Mouse (Mus musculus): ENCODE measurements around the gene Aars. TPM values are rescaled to one million over a fixed set of nuclear protein-coding genes. Genes with fewer than 3 reads are reported as not detected.
"Not testable (repeated sequence)": the region's sequence is repeated elsewhere in the genome, so short reads cannot be mapped to it uniquely, and the experiment has no call there.

Aars gene
- total RNA-seq, 2 experiments from 2014 or later, result 96.8 to 107 TPM

DNA sequence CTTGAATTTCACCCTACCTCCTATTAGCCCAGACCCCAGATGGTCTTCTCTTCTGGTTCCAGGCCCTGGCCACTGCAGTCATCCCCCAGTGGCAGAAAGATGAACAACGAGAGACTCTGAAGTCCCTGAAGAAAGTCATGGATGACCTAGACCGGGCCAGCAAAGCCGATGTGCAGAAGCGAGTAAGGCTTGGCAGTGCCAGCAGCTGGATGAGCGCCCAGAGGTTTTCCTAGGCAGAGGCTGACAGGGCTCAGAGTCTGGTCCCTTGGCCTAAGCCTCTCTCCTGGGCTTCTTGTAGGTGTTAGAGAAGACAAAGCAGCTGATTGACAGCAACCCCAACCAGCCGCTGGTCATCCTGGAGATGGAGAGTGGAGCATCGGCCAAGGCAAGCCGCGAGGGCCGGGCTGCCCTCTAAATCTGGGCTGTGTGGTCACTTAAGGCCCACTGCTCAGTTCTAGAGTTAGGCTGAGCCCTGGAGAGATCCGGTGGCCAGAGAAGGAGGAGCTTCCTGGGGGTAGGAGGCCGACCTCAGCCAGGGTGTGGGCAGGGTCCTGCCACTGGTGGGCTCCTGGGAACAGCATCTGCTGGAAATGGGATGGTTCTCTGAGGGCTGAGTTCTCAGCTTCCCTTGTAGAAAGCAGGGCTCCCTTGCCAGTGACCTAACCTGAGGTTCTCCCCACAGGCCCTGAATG lies 21.0 kb downstream of the Aars start:
- no peak for DNase-seq (ENCODE audit: low spot score in 2 of 2)

DNA sequence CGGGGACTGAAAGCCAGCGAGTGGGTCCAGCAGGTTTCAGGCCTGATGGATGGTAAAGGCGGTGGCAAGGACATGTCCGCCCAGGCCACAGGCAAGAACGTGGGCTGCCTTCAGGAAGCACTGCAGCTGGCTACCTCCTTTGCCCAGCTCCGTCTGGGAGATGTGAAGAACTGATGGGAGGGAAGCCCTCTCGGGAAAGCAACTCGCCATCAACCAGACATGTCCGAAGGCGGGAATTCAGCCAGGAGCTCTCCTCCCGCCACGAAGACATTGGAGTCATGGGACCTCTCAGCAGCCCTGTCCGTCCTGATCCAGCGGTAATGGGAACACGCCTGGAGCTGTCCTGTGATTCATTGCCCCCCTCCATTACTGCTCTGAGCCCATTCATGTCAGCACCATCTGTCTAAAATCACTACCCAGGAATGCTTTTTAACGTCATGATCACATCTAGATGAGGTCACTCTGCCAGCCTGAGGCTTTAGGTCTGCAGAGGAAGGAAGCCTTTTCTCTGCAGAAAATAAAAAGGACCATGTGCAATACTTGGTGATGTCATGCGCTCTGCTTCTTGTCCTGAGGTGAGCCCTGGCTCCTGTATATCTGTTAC lies 22.2 kb downstream of the Aars start:
- DNase-seq (ENCODE audit: low spot score in 2 of 2), result no peak

DNA sequence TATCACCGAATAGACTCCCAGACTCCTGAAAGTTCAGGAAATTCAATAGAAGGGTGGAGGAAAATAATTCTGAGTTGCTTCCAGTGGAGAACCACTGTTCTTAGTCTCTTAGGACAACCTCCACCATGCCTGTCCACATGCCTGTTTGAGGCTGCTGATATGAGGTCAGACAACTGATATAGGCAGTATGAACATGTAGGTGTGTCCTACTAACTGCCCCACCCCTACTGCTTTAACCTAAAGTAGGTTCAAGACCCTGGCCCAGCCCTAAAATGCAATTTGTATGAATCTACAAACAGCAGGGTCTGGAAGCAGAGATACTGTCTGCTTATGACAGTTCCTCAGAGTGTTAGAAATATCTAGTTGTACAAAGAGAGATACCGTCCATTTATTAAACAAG lies 22.7 kb downstream of the Aars start:
- DNase-seq (ENCODE audit: low spot score in 2 of 2), result no peak

DNA sequence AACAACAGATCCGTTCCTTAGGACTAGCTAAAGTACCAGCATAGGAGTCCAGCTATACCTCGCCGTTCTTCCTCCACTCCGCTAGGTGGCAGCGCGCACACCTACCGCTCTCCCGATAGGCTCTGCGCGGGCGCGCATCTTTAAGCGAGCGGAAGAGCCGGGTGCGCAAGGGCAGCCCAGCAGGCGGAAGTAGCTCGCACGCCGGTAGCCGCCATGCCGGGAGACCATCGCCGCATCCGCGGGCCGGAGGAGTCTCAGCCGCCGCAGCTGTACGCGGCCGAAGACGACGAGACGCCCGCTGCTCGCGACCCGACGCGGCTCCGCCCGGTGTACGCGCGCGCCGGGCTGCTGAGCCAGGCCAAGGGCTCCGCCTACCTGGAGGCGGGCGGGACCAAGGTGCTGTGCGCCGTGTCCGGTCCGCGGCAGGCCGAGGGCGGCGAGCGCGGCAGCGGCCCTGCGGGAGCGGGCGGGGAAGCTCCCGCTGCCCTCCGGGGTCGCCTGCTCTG lies 23.3 kb downstream of the Aars start, which contains the start of gene Exosc6:
Gene Exosc6 (plus strand): TSS at position 182 of the 506 bp plus-strand sequence.
- DNase-seq (ENCODE audit: low spot score in 2 of 2), result peak; percentile 87 to 94

DNA sequence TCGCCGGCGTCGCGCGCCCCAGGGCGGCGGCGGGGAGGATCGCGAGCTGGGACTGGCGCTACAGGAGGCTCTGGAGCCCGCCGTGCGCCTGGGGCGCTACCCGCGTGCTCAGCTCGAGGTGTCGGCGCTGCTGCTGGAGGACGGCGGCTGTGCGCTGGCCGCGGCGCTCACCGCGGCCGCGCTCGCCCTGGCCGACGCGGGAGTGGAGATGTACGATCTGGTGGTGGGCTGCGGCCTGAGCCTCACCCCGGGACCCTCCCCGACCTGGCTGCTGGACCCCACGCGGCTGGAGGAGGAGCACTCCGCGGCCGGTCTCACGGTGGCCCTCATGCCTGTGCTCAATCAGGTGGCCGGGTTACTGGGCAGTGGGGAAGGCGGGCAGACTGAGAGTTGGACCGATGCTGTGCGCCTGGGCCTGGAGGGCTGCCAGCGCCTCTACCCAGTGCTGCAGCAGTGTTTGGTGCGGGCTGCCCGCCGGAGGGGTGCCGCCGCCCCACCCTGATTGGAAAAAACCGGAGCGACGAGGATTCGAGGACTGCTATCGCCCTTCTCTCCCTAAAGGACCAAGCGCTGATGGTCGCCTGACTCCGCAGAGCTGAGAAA lies 23.8 kb downstream of the Aars start:
- DNase-seq (ENCODE audit: low spot score in 2 of 2), result peak in 1 of 2 experiments; percentile 19

DNA sequence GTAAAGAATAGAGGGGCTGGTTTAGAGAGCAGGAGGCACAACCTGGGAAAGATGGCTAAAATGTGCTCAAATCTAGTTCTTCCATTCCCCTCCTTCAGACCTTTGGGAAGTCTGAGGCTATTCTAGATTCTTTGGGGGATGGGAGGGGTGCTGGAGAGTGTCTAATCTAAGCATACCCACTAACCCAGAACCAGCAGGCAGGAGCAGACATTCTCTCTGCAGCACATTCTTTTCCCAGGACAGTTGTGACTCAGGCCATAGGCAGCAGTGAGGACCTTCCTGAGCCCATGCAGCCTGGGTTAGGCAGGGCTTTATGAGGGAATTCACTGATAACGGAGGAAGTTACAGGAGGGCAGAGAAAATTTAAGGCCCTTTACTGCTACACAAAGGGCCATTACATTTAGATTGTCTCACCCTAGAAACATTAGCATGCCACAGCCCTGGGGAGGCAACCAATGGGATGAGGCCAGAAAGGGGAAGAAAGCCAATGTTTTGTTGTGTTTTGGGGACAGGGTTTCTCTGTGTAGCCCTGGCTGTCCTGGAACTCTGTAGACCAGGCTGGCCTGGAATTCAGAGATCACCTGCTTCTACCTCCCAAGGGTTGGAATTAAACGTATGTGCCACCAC lies 26.1 kb downstream of the Aars start:
- no peak for DNase-seq (ENCODE audit: low spot score in 2 of 2)

DNA sequence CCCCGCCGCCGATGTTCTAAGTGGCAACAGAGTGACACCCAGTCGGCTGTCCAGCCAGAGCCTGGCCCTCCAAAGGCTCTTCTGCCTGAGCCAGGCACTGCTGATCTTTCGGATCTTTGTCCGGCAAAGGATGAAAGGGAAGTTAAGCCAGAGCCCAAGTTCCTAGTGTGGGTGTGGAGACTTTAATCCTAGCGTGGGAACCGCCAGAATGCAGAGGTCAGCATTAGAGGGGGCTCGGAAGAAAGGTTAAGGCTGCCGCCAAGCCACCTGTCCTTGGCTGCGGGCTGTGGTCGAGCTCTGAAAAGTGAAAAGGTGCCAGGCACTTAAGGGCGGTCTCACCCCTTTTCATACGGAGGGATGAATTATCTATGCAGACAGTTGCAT lies 28.7 kb downstream of the Aars start:
- DNase-seq (ENCODE audit: low spot score in 2 of 2), result no peak

DNA sequence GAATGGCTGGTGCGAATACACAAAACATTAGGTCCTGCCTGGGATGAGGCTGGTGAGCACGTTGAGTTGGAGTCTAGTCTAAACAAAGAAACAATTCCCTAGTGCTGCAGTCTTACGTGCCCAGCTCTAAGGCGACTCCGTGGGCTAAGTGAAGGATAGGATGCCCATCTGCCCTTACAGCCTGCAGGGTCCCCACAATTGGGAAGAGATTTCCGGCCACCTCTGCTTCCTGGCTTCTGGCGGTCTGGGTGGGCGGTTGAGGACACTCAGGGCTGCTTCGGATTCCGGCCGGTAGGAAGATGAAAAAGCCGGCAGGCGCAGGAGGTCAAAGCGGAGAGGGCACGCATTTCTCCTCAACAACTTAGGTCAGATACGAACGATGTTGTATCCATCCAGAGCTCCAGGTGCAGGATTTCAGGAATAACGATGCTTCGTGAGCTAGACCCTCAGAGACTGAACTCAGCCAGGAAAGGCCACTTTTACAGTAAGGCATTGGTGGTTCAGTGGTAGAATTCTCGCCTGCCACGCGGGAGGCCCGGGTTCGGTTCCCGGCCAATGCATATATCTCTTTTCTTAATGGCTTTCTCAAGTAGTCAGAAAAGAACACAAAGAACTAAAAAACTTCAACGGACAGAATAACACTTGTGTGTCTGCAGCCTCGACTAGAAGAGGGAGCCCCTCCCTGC lies 29.3 kb downstream of the Aars start:
- peak; percentile 93 to 94 for DNase-seq (ENCODE audit: low spot score in 2 of 2)

DNA sequence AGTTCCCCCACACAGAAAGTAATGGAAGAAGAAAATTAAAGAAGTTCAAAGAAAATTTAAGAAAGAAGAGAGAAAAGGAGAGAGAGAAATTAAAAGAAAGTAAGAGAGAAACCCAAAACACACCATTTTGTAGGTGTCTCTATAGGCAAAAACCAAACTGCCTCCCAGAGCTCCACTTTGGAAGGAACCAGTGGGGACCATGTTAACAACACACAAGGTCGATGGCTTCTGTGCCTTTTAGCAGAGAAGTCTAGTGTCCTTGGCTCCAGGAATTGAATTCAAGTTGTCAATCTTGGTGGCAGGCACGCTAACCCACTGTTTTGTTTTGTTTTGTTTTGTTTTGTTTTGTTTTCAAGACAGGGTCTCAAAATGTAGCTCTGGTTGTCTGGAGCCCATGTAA lies 29.9 kb downstream of the Aars start:
- DNase-seq (ENCODE audit: low spot score in 2 of 2), result no peak

DNA sequence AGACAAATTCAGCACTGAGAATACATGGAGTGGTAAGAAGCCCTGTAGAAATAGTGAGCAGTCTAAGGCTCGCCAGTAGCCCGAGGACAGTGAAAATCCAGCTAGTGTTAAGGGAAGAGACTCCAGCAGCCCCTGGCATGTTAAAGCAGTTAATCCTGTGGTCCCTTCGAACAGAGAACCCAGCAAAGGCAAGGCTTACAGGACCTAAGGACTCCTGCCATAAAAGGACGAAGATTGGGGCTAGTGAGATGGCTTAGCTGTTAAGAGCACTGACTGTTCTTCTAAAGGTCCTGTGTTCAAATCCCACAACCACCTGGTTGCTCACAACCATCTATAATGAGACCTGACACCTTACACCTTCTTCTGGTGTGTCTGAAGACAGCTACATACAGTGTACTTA lies 33.4 kb downstream of the Aars start:
- no peak for DNase-seq (ENCODE audit: low spot score in 2 of 2)

DNA sequence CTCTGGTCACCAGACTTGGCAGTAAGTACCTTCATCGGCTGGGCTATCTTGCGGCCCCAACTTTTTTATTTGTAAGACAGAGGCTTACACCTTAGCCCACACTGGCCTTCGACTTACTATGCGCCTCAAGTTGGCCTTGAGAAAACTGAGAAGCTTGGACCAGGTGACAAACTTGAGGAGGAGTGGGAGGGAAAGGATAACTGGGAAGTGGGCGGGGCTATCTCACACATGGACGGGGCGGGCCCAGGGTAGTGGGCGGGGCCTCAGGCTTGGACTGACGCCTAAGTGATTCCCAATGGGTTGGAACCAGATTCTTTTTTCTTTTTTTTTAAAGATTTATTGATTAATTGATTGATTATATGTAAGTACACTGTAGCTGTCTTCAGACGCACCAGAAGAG lies 34.5 kb downstream of the Aars start:
- DNase-seq (ENCODE audit: low spot score in 2 of 2), result no peak

DNA sequence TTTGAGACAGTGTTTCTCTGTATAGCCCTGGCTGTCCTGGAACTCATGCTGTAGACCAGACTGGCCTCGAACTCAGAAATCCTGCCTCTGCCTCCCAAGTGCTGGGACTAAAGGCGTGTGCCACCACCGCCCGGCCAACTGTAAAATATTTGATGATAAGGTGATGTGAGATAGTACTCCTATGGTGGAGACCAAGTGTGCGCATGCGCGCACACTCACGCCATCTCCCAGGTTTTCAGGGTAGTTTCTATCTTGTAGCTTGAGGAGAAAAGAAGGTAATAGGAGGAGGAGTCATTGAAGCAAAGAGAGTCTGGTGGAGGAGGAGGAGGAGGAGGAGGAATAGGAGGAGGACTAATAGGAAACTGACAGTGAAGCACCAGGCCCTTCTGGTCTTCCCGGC lies 35.7 kb downstream of the Aars start:
- not testable (repeated sequence) for DNase-seq (ENCODE audit: low spot score in 2 of 2)

DNA sequence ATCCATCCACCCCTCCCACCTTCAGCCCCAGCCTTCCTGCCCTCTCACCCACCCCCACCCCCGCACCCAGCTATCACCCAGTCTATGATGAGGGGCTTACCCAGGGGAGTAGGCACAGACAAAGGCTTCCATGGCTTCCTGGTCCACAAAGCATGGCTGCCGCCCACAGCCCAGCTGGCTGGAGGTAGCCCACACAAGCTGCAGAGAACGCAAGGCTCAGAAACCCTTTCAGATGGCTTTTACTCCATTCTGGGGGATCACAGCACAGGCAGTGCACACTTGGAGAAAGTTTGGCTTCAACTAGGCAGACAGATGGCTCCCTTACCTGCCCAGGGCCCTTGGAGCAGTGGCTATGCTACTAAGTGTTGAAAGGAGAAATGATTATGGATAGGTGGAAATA lies 43.0 kb downstream of the Aars start:
- DNase-seq (ENCODE audit: low spot score in 2 of 2), result peak; percentile 37 to 41

DNA sequence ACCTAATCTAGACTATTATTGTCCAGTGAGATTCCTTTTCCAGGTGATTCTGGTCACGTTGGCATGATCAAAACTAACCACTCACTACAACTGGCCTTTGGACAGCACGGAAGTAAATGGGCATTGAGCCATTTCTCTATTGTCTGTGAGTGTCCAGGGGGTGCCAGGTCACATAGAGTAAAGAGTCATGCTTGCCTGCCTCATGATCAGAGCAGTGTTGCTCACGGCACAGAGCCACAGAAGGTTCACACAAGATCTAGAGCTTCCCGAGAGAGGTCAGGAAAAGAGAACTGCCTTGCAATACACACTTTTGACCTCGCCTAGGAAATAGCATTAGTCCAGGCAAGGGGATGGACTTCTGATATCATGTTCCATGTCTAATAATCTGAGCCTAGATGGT lies 46.5 kb downstream of the Aars start:
- no peak for DNase-seq (ENCODE audit: low spot score in 2 of 2)

DNA sequence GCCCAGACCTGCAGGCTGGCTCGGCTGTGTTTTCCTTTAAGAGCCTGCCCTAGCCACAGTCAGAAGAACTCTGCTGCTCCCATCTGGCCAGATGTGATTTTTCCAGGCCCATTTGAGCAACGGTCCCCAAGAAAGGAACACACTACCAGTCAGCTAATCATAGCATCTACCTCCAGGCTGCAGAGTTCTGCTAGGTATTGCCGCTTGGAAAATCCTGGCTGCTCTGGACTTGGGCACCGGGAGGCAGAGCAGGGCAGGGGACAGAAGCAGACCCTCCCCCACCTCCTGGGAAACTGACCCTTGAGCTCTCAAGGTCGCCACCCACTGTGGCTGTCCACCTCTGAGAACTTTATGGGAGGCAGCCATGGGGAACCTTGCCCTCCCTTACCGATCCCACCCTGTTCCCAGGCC lies 46.9 kb downstream of the Aars start:
- no peak for DNase-seq (ENCODE audit: low spot score in 2 of 2)

DNA sequence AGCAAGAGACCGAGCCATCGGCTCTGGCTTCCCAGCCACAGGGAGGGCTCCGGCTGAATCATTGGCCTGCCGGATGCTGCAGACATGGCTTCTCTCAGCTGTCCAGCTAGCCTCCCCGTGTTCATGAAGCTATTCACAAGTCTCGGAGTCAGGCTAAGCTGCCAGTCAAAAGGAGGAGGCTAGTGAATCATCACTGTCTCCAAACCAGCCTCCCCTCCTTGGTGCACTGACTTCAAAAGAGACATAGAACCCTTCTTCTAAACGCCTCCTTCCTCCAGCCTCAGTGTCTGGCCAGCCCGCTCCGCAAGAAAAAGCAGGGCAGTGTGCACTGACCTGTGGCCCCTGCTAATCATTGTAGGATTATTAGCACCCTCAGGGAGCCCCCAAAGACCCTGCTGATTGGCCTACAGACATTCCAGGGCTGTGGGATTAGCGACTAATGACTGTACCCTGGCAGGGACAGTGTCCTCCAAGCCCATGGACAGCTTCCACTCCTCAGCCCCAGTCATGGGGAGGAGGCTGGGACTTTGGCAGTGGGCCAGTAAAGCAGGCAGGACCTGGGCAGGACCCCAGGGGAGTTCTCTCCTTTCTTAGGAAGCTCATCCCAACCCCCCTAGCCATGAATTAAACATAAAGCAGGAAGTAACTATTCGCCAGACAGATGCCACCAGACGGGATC lies 48.8 kb downstream of the Aars start:
- no peak for DNase-seq (ENCODE audit: low spot score in 2 of 2)

DNA sequence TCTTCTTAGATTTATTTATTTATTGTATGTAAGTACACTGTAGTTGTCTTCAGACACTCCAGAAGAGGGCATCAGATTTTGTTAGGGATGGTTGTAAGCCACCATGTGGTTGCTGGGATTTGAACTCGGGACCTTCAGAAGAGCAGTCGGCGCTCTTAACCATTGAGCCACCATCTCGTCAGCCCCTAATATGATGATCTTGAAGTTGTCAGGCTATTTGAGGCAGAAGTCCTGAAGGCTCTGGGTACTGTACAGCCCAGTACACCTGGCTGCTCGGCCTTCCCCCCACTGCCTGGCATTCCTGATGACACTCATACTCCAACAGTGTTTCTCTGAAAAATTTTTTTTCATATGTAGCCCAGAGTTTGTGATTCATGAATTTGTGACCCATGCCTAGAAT lies 51.0 kb downstream of the Aars start:
- not testable (repeated sequence) for DNase-seq (ENCODE audit: low spot score in 2 of 2)

DNA sequence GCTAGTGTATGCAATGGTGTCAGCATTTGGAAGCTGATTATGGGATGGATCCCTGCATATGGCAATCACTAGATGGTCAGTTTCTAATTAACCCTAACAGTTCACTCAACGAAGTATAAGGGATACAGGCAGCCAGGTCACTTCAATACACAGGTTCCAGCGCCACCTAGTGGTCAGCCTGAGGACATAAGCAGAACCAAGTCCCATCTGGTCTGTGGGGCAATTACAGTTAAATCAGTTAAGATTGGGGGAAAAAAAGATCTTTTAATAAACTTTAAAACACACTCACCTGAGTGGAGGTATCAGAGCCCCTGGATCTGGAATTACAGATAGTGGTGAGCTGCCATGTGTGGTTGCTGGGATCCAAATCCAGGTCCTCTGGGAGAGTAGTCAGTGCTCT lies 57.2 kb downstream of the Aars start:
- peak; percentile 70 to 76 for DNase-seq (ENCODE audit: low spot score in 2 of 2)

DNA sequence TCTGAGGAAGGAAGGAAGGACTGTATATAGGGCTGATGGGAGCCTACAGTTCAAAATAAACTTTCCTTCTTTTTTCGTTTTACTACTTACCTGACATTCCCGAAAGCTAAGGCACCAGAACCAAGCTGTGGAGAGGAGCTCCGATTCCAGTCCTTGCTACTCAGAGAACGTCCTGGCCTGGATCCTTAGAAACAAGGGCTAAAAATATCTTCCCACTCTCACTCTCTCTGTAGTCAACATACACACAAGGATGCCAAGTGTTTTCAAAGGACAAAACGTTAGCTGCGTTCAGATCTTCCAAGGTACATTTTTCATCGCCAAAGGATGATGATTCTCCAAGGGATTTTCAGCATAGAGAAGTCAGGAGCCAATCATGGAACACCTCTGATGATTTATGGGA lies 58.8 kb downstream of the Aars start:
- DNase-seq (ENCODE audit: low spot score in 2 of 2), result no peak

DNA sequence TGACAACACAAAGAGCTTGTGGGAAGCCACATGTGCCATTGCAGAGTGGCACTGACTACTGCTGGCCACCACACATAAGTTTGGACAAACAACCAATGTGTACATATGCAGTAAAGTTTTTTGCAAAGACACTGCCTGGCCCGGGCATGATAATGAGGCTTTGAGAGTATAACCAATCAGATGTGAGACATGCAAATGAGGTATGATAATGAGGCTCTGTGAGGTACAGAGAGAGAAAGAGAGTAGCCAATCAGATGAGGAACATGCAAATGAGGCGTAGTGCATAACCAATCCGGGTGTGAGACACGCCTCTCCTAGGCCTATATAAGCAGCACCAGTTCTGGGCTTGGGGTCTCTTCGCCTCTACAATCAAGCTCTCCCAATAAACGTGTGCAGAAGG lies 59.4 kb downstream of the Aars start, which contains the start of gene Clec18a:
Gene Clec18a (minus strand): TSS at position 101 of the 400 bp plus-strand sequence.
- DNase-seq (ENCODE audit: low spot score in 2 of 2), result not testable (repeated sequence)

Data from layer of hippocampus, postnatal 14 days (tissue).